Mouse (Mus musculus) kidney, adult 2 months (tissue): Measurements from ENCODE around the gene Sh3rf3. TPM values are rescaled to one million over a fixed set of nuclear protein-coding genes. Genes with fewer than 3 reads are reported as not detected.

Experiments
- DNase-seq: peaks from one replicate; pipeline ENCODE4 v3.0.0; 2021
- H3K27ac ChIP-seq: fragments of 200-500 bp; 2 replicates; pipeline ENCODE4 v1.5.1; 2012; ENCODE audit warnings: low read depth, low read length, control low read depth, inconsistent platforms; ENCODE audit not compliant: insufficient read depth
- H3K27me3 ChIP-seq: fragments of 200-500 bp; replicated peaks from 2 replicates; pipeline ENCODE4 v1.6.1; 2012; ENCODE audit warnings: mild to moderate bottlenecking, moderate library complexity, low read length, inconsistent platforms; ENCODE audit not compliant: control insufficient read depth, insufficient read depth
- H3K36me3 ChIP-seq: fragments of 200-500 bp; 2 replicates; pipeline ENCODE4 v1.6.1; 2012; ENCODE audit warnings: mild to moderate bottlenecking, moderate library complexity, low read length, inconsistent platforms; ENCODE audit not compliant: control insufficient read depth, insufficient read depth
- H3K4me1 ChIP-seq: fragments of 200-500 bp; 2 replicates; pipeline ENCODE4 v1.6.1; 2011; ENCODE audit warnings: low read length; ENCODE audit not compliant: control insufficient read depth, insufficient read depth
- H3K4me3 ChIP-seq: fragments of 200-500 bp; 2 replicates; pipeline ENCODE4 v1.5.1; 2011; ENCODE audit warnings: mild to moderate bottlenecking, low read depth, low read length, control low read depth; ENCODE audit not compliant: insufficient read depth
- CTCF ChIP-seq: fragments of 200-500 bp; conservative IDR thresholded peaks from 2 replicates; pipeline ENCODE4 v1.5.1; 2011; ENCODE audit warnings: low read depth, mild to moderate bottlenecking, control low read depth, low read length, moderate library complexity, mixed read lengths; ENCODE audit not compliant: insufficient read depth, insufficient read length
- POLR2A ChIP-seq: fragments of 200-500 bp; IDR thresholded peaks from one replicate; pipeline ENCODE4 v1.6.1; 2011; ENCODE audit warnings: low read depth, low read length, control low read depth
- WGBS: fragments of 180-500 bp; shearing (Covaris S2); methylation state at CpG from one replicate; pipeline ENCODE4 v1.1.7; 2018; 5-methylcytosine and 5-hydroxymethylcytosine counted together
- polyA plus RNA-seq: library from polyadenylated mRNA; depleted of rRNA; stranded (reverse); fragments of >200 nt; gene quantifications from 2 replicates; pipeline ENCODE4 v1.2.3, GENCODE M21; 2012

Gene Sh3rf3
- polyA plus RNA-seq, 1 experiment, result 0.22 TPM

GRCm38 (mm10) chr10:58810181-58810580 lies 3.0 kb upstream of the Sh3rf3 start:
- TF ChIP-seq CTCF (no peak), POLR2A (no peak)
- Histone ChIP-seq H3K27ac (no peak overlapping the region), H3K4me3 (no peak overlapping the region), H3K27me3 (0 out of 2 replicates have a peak, but pooled peaks cover 4% of the 10 kb centered on the region), H3K36me3 (no peaks in the 10 kb centered on the region), H3K4me1 (no peaks in the 10 kb centered on the region)
- no peak for DNase-seq
- WGBS, result 53% methylated on average over 5 of the region's 5 CpGs

GRCm38 (mm10) chr10:58812210-58813080 lies 714 bp upstream of the Sh3rf3 start:
- WGBS, result under 1% methylated on average over 63 of the region's 63 CpGs
- Histone ChIP-seq H3K27ac (no peak overlapping the region), H3K4me1 (no peaks in the 10 kb centered on the region), H3K27me3 (0 out of 2 replicates have a peak, but pooled peaks cover 4% of the 10 kb centered on the region), H3K36me3 (no peaks in the 10 kb centered on the region), H3K4me3 (peak overlapping the region; percentile 39)
- DNase-seq, result peak; percentile 74
- TF ChIP-seq CTCF (peak; percentile 60; the same call in 1 of the 2 replicates), POLR2A (no peak)

- Histone ChIP-seq H3K4me3 (peak overlapping the region; percentile 39; the same call in 1 of the 2 replicates), H3K36me3 (no peaks in the 10 kb centered on the region), H3K4me1 (no peaks in the 10 kb centered on the region), H3K27me3 (0 out of 2 replicates have a peak, but pooled peaks cover 4% of the 10 kb centered on the region), H3K27ac (no peak overlapping the region)
- DNase-seq, result no peak
- TF ChIP-seq CTCF (no peak), POLR2A (no peak)
- WGBS, result 2% methylated on average over 35 of the region's 35 CpGs
Measured at GRCm38 (mm10) chr10:58813801-58814191, 637 bp downstream of the Sh3rf3 start.

DNA sequence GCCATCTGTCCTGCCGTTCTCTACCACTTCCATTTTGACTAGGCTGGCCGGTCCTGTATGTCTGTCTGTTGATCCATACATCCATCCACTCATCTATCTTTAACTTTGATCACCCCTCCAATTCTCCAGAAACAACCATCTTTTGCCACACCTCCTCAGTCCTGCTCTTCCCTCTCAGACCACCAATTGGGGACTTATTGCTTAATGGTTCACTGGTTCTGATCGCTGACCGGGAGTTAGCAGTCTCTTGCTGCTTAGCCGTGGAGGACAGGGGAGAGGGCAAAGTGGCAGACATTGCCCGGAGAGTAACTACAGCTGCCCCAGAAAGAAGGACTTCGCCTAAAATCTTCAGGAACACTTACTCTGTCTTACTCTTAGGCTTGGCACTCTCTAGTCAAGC lies 1.3 kb downstream of the Sh3rf3 start:
- WGBS, result 43% methylated on average over 7 of the region's 7 CpGs
- no peak overlapping the region for H3K27ac ChIP-seq
- H3K4me3 ChIP-seq, result no peak overlapping the region
- TF ChIP-seq POLR2A (no peak), CTCF (no peak)
- no peaks in the 10 kb centered on the region for H3K4me1 ChIP-seq
- DNase-seq, result no peak
- 0 out of 2 replicates have a peak, but pooled peaks cover 4% of the 10 kb centered on the region for H3K27me3 ChIP-seq
- no peaks in the 10 kb centered on the region for H3K36me3 ChIP-seq

DNA sequence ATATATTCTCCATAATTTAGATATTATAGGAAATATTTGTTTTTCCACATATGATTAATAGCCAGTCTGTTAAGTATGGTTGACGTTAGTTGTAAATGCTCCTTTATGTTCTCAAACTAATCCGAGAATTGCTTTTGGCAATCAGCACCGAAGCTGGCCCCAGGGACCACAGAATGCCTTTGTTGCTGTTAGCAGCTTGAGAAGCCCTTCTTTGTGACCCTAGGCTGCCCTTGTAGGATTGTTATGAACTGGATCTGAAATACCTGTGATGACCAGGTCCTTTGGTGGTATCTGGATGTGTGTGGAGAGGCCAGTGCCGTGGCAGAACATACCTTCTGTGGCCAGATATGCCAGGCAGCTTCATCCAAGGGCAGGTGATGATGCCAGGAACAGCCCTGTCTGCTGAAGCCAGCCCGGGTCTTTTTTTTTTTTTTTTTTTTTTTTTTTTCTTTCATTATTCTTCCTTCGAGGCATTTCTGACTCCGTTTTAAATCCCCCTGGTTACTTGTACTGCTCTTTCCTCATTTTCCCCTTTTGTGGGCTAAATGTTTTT lies 10.9 kb downstream of the Sh3rf3 start:
- TF ChIP-seq CTCF, result no peak
- TF ChIP-seq POLR2A, result no peak
- 68% methylated on average over 7 of the region's 7 CpGs for WGBS
- no peak for DNase-seq
- Histone ChIP-seq H3K4me1 (no peaks in the 10 kb centered on the region), H3K36me3 (no peaks in the 10 kb centered on the region), H3K4me3 (no peak overlapping the region), H3K27ac (no peak overlapping the region), H3K27me3 (no peaks in the 10 kb centered on the region; the same call in 1 of the 2 replicates)

DNA sequence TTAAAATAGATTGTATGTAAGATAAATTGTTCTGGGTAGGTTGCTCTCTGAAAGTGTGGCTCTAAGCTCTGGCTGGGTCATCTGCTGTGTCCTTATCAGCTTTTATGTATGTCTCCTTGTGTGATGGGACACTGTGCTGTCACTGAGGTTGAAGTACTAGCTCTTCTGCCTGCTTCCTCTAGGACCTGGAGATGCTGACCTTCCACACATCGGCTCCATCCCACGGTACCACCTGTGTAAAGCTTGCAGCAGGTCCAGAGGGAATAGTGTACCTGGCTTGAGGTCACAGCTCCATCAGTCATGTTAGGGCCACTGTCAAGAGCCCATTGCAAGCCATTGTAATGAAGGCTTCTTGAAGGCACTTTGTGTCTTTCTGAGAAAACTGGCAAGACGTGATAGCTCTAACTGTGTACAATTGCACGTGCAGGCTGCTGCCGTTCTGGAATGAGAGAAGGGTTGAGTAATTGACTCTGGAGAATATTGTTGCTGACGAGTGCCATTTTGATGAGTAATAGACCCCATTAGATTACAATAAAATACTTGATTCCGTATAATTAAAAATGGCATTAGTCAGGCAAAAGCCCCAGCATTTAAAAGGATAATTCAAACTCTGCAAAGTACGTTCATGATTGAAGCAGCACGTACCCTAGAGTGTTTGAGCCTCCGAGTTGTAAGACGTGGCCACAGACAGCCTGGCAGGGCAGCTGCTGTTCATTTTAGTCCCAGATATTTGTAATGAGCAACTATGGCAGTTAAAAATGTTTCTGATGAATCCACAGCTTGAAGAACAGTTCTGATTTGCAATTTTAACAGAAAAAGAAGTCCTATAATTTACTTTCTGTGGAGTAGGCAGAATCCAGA lies 16.3 kb downstream of the Sh3rf3 start:
- DNase-seq, result no peak
- TF ChIP-seq CTCF (no peak), POLR2A (no peak)
- 87% methylated on average over 11 of the region's 11 CpGs for WGBS
- Histone ChIP-seq H3K4me3 (no peak overlapping the region), H3K27ac (no peak overlapping the region), H3K36me3 (no peaks in the 10 kb centered on the region), H3K27me3 (no peaks in the 10 kb centered on the region), H3K4me1 (no peaks in the 10 kb centered on the region)

GRCm38 (mm10) chr10:58833146-58833545 lies 20.0 kb downstream of the Sh3rf3 start:
- WGBS, result 69% methylated on average over 3 of the region's 3 CpGs
- no peak for DNase-seq
- no peaks in the 10 kb centered on the region for H3K4me1 ChIP-seq

More at GRCm38 (mm10) chr10:58833146-58833545, 20.0 kb downstream of the Sh3rf3 start:
- no peak overlapping the region for H3K27ac ChIP-seq
- TF ChIP-seq CTCF, result no peak
- TF ChIP-seq POLR2A, result no peak
- H3K4me3 ChIP-seq, result no peak overlapping the region
- no peaks in the 10 kb centered on the region for H3K27me3 ChIP-seq
- H3K36me3 ChIP-seq, result no peaks in the 10 kb centered on the region
